Mouse (Mus musculus): ENCODE data around the gene Fmo5. TPM values are rescaled to one million over a fixed set of nuclear protein-coding genes. Genes with fewer than 3 reads are reported as not detected.

The Fmo5 gene
- polyA plus RNA-seq, 1 experiment, result 3.0 TPM

GRCm38 (mm10) chr3:97649022-97649421, 20.4 kb downstream of the Fmo5 start:
- H3K36me3 ChIP-seq (ENCODE audit: control insufficient read depth, insufficient read depth, low read length), result no peaks in the 10 kb centered on the region
- WGBS, result 80% methylated on average over 3 of the region's 3 CpGs
- TF ChIP-seq CTCF (IDR thresholded peaks at IDR 0.05; ENCODE audit: extremely low read depth, insufficient read depth, insufficient read length, insufficient replicate concordance) (no peak), POLR2A (IDR thresholded peaks at IDR 0.05; ENCODE audit: low read depth, low read length) (no peak)

GRCm38 (mm10) chr3:97649469-97649868, 20.9 kb downstream of the Fmo5 start:
- H3K4me3 ChIP-seq (ENCODE audit: extremely low read depth, insufficient read depth, insufficient read length), result no peak overlapping the region

More at GRCm38 (mm10) chr3:97649022-97649421, 20.4 kb downstream of the Fmo5 start:
- no peaks in the 10 kb centered on the region for H3K27me3 ChIP-seq (ENCODE audit: control insufficient read depth, insufficient read depth, low read length)
- H3K4me1 ChIP-seq (ENCODE audit: control insufficient read depth, insufficient read depth, insufficient read length), result no peaks in the 10 kb centered on the region
- no peak for DNase-seq (ENCODE audit: low read depth in 1 of 2, low spot score in 2 of 2)
- H3K4me3 ChIP-seq (ENCODE audit: extremely low read depth, insufficient read depth, insufficient read length), result no peak overlapping the region
- no peak overlapping the region for H3K27ac ChIP-seq (ENCODE audit: insufficient read depth, low read length)

DNA sequence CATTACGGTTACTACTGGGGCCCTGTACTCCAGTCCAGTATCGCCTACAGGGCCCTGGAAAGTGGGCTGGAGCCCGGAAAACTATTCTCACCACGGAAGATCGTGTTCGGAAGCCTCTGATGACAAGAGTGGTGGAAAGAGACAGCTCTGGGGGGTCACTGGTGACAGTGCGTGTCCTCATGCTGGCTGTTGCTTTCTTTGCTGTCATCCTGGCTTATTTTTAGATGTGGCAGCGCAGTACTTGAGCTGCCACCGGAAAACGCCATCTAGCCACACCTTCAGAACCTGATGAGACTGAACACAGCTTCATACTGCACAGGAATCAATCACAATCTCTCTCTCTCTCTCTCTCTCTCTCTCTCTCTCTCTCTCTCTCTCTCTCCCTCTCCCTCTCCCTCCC, 23.0 kb downstream of the Fmo5 start:
- DNase-seq (ENCODE audit: low read depth in 1 of 2, low spot score in 2 of 2), result no peak
- WGBS, result 90% methylated on average over 10 of the region's 10 CpGs
- no peak overlapping the region for H3K27ac ChIP-seq (ENCODE audit: insufficient read depth, low read length)
- no peak overlapping the region for H3K4me3 ChIP-seq (ENCODE audit: extremely low read depth, insufficient read depth, insufficient read length)
- no peaks in the 10 kb centered on the region for H3K4me1 ChIP-seq (ENCODE audit: control insufficient read depth, insufficient read depth, insufficient read length)
- TF ChIP-seq POLR2A (IDR thresholded peaks at IDR 0.05; ENCODE audit: low read depth, low read length) (no peak), CTCF (IDR thresholded peaks at IDR 0.05; ENCODE audit: extremely low read depth, insufficient read depth, insufficient read length, insufficient replicate concordance) (no peak)
- no peaks in the 10 kb centered on the region for H3K36me3 ChIP-seq (ENCODE audit: control insufficient read depth, insufficient read depth, low read length)
- H3K27me3 ChIP-seq (ENCODE audit: control insufficient read depth, insufficient read depth, low read length), result no peaks in the 10 kb centered on the region

More at GRCm38 (mm10) chr3:97649469-97649868, 20.9 kb downstream of the Fmo5 start:
- DNase-seq (ENCODE audit: low read depth in 1 of 2, low spot score in 2 of 2), result no peak
- WGBS, result 88% methylated on average over 6 of the region's 6 CpGs
- Histone ChIP-seq H3K27ac (ENCODE audit: insufficient read depth, low read length) (no peak overlapping the region), H3K4me1 (ENCODE audit: control insufficient read depth, insufficient read depth, insufficient read length) (no peaks in the 10 kb centered on the region), H3K36me3 (ENCODE audit: control insufficient read depth, insufficient read depth, low read length) (no peaks in the 10 kb centered on the region), H3K27me3 (ENCODE audit: control insufficient read depth, insufficient read depth, low read length) (no peaks in the 10 kb centered on the region)
- TF ChIP-seq POLR2A (IDR thresholded peaks at IDR 0.05; ENCODE audit: low read depth, low read length) (no peak), CTCF (IDR thresholded peaks at IDR 0.05; ENCODE audit: extremely low read depth, insufficient read depth, insufficient read length, insufficient replicate concordance) (no peak)

DNA sequence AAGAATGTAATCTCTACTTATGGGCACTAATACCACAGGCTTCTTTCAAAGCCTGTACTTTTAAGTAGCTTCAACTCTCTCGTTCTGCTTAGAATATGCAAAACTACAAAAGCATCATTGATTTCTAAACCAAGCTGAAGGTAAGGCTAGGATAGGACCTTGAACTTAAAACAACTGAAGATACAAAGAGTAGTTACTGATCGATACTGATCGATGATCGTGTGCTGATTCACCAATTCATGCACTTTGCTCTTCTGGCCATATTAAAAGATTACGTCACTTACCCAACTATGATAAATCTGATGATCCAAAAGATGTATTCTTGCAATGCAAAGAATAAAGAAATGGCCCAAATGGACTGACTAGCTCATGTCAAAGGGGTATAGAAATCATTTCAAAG, 25.2 kb downstream of the Fmo5 start:
- DNase-seq (ENCODE audit: low read depth in 1 of 2, low spot score in 2 of 2), result no peak
- Histone ChIP-seq H3K4me3 (ENCODE audit: extremely low read depth, insufficient read depth, insufficient read length) (no peak overlapping the region), H3K27ac (ENCODE audit: insufficient read depth, low read length) (no peak overlapping the region), H3K4me1 (ENCODE audit: control insufficient read depth, insufficient read depth, insufficient read length) (0 out of 2 replicates have a peak, but pooled peaks cover 3% of the 10 kb centered on the region), H3K36me3 (ENCODE audit: control insufficient read depth, insufficient read depth, low read length) (no peaks in the 10 kb centered on the region), H3K27me3 (ENCODE audit: control insufficient read depth, insufficient read depth, low read length) (no peaks in the 10 kb centered on the region)
- WGBS, result 93% methylated on average over 5 of the region's 5 CpGs
- no peak for TF ChIP-seq POLR2A (IDR thresholded peaks at IDR 0.05; ENCODE audit: low read depth, low read length)
- no peak for TF ChIP-seq CTCF (IDR thresholded peaks at IDR 0.05; ENCODE audit: extremely low read depth, insufficient read depth, insufficient read length, insufficient replicate concordance)

GRCm38 (mm10) chr3:97654901-97655300, 26.3 kb downstream of the Fmo5 start:
- Histone ChIP-seq H3K36me3 (ENCODE audit: control insufficient read depth, insufficient read depth, low read length) (no peaks in the 10 kb centered on the region), H3K4me3 (ENCODE audit: extremely low read depth, insufficient read depth, insufficient read length) (no peak overlapping the region), H3K27ac (ENCODE audit: insufficient read depth, low read length) (no peak overlapping the region), H3K27me3 (ENCODE audit: control insufficient read depth, insufficient read depth, low read length) (no peaks in the 10 kb centered on the region), H3K4me1 (ENCODE audit: control insufficient read depth, insufficient read depth, insufficient read length) (0 out of 2 replicates have a peak, but pooled peaks cover 3% of the 10 kb centered on the region)
- TF ChIP-seq CTCF (IDR thresholded peaks at IDR 0.05; ENCODE audit: extremely low read depth, insufficient read depth, insufficient read length, insufficient replicate concordance) (peak; percentile 9; the same call in 1 of the 2 replicates), POLR2A (IDR thresholded peaks at IDR 0.05; ENCODE audit: low read depth, low read length) (no peak)
- peak in 1 of 2 experiments; percentile 16 for DNase-seq (ENCODE audit: low read depth in 1 of 2, low spot score in 2 of 2)
- 87% methylated on average over 8 of the region's 8 CpGs for WGBS

- peak; percentile 91 to 98 for DNase-seq (ENCODE audit: low read depth in 1 of 2, low spot score in 2 of 2)
- no peak for TF ChIP-seq CTCF (IDR thresholded peaks at IDR 0.05; ENCODE audit: extremely low read depth, insufficient read depth, insufficient read length, insufficient replicate concordance)
- peak; percentile 41; the same call in 1 of the 2 replicates for TF ChIP-seq POLR2A (IDR thresholded peaks at IDR 0.05; ENCODE audit: low read depth, low read length)
- Histone ChIP-seq H3K36me3 (ENCODE audit: control insufficient read depth, insufficient read depth, low read length) (peaks cover 1% of the 10 kb centered on the region; the same call in 1 of the 2 replicates), H3K27me3 (ENCODE audit: control insufficient read depth, insufficient read depth, low read length) (no peaks in the 10 kb centered on the region), H3K4me3 (ENCODE audit: extremely low read depth, insufficient read depth, insufficient read length) (peak within 1 kb of the TSS; percentile 86), H3K27ac (ENCODE audit: insufficient read depth, low read length) (peak within 1 kb of the TSS; percentile 34), H3K4me1 (ENCODE audit: control insufficient read depth, insufficient read depth, insufficient read length) (peaks cover 10% of the 10 kb centered on the region)
- WGBS, result 2% methylated on average over 51 of the region's 51 CpGs
Measured at GRCm38 (mm10) chr3:97657655-97658411, 29.2 kb downstream of the Fmo5 start, which contains the start of gene Prkab2. Gene Prkab2, plus strand, starts transcription at chr3:97658193.

Data from spleen, adult 2 months (tissue).